Mouse (Mus musculus) C2C12 (cell line): ENCODE results near the gene Duox1.

Source experiments
- CTCF ChIP-seq: IDR thresholded peaks from one replicate; pipeline ENCODE4 v1.5.1; 2011; ENCODE audit not compliant: control insufficient read depth, insufficient read depth, insufficient read length
- MYOG ChIP-seq: IDR thresholded peaks from one replicate; pipeline ENCODE4 v1.6.1; 2011; ENCODE audit not compliant: control insufficient read depth, insufficient read length; ENCODE audit errors: extremely low read depth

GRCm38 (mm10) chr2:122309647-122310046 lies 5.8 kb upstream of the Duox1 start:
- TF ChIP-seq CTCF = no peak
- TF ChIP-seq MYOG = no peak
